Mouse (Mus musculus): ENCODE measurements around the gene Zfp638. TPM values are rescaled to one million over a fixed set of nuclear protein-coding genes. Genes with fewer than 3 reads are reported as not detected.
"Not testable (repeated sequence)": the region's sequence is repeated elsewhere in the genome, so short reads cannot be mapped to it uniquely, and the experiment has no call there.

Zfp638 gene
- polyA plus RNA-seq (2014; fragmentation: Nextera tagmentation; extraction: Ambion mirVana) = 102 and 120 TPM in 2 replicates

- H3K4me2 ChIP-seq = peak within 1 kb of the TSS; percentile 88
- ATAC-seq (ENCODE audit: low FRiP score) = peak; percentile 98
- H3K27me3 ChIP-seq (ENCODE audit: control insufficient read depth, insufficient read depth, low read length) = no peaks in the 10 kb centered on the region; the same call in 1 of the 2 replicates
- under 1% methylated on average over 50 of the region's 50 CpGs for WGBS
- peak; percentile 100 for DNase-seq (ENCODE audit: low spot score, missing footprints)
- H3K9me3 ChIP-seq (ENCODE audit: control insufficient read depth, low read length) = no peaks in the 10 kb centered on the region
- H3K36me3 ChIP-seq (ENCODE audit: control insufficient read depth, insufficient read depth, low read length) = no peaks in the 10 kb centered on the region
- peak within 1 kb of the TSS; percentile 63 for H3K9ac ChIP-seq (ENCODE audit: low read length)
- no peak within 1 kb of the TSS for H3K27ac ChIP-seq (ENCODE audit: low read depth, low read length)
- H3K4me3 ChIP-seq (ENCODE audit: low read depth, low read length) = peak within 1 kb of the TSS; percentile 60
- H3K4me1 ChIP-seq (ENCODE audit: control insufficient read depth, insufficient read depth, low read length) = peaks cover 2% of the 10 kb centered on the region; the same call in 1 of the 2 replicates
These were observed at the start of gene Zfp638 for GRCm38 (mm10) chr6:83866954-83867597. Gene Zfp638 (plus strand): TSS chr6:83867109.

- DNase-seq (ENCODE audit: low spot score, missing footprints) (no peak), ATAC-seq (ENCODE audit: low FRiP score) (no peak)
- Histone ChIP-seq H3K4me1 (ENCODE audit: control insufficient read depth, insufficient read depth, low read length) (no peaks in the 10 kb centered on the region), H3K9me3 (ENCODE audit: control insufficient read depth, low read length) (no peaks in the 10 kb centered on the region), H3K9ac (ENCODE audit: low read length) (no peak overlapping the region), H3K4me3 (ENCODE audit: low read depth, low read length) (no peak overlapping the region), H3K4me2 (no peak overlapping the region), H3K27me3 (ENCODE audit: control insufficient read depth, insufficient read depth, low read length) (no peaks in the 10 kb centered on the region), H3K27ac (ENCODE audit: low read depth, low read length) (no peak overlapping the region), H3K36me3 (ENCODE audit: control insufficient read depth, insufficient read depth, low read length) (peaks cover 2% of the 10 kb centered on the region; the same call in 1 of the 2 replicates)
- WGBS = 82% methylated on average over 1 of the region's 1 CpGs
These were observed 47.9 kb upstream of the Zfp638 start for GRCm38 (mm10) chr6:83818996-83819395.

GRCm38 (mm10) chr6:83820727-83821515, 46.0 kb upstream of the Zfp638 start:
- Histone ChIP-seq H3K4me3 (ENCODE audit: low read depth, low read length) (no peak overlapping the region), H3K4me2 (no peak overlapping the region), H3K4me1 (ENCODE audit: control insufficient read depth, insufficient read depth, low read length) (no peaks in the 10 kb centered on the region), H3K36me3 (ENCODE audit: control insufficient read depth, insufficient read depth, low read length) (no peaks in the 10 kb centered on the region; the same call in 1 of the 2 replicates), H3K27ac (ENCODE audit: low read depth, low read length) (no peak overlapping the region), H3K27me3 (ENCODE audit: control insufficient read depth, insufficient read depth, low read length) (no peaks in the 10 kb centered on the region), H3K9me3 (ENCODE audit: control insufficient read depth, low read length) (no peaks in the 10 kb centered on the region), H3K9ac (ENCODE audit: low read length) (no peak overlapping the region)
- ATAC-seq (ENCODE audit: low FRiP score) = no peak
- WGBS = 90% methylated on average over 2 of the region's 2 CpGs
- DNase-seq (ENCODE audit: low spot score, missing footprints) = no peak

- ATAC-seq (ENCODE audit: low FRiP score) (no peak), DNase-seq (ENCODE audit: low spot score, missing footprints) (no peak)
- H3K4me3 ChIP-seq (ENCODE audit: low read depth, low read length) = no peak overlapping the region
- H3K27me3 ChIP-seq (ENCODE audit: control insufficient read depth, insufficient read depth, low read length) = no peaks in the 10 kb centered on the region
- no peaks in the 10 kb centered on the region for H3K36me3 ChIP-seq (ENCODE audit: control insufficient read depth, insufficient read depth, low read length)
- H3K4me2 ChIP-seq = no peak overlapping the region
- 81% methylated on average over 2 of the region's 2 CpGs for WGBS
- no peak overlapping the region for H3K9ac ChIP-seq (ENCODE audit: low read length)
- H3K27ac ChIP-seq (ENCODE audit: low read depth, low read length) = no peak overlapping the region
- H3K4me1 ChIP-seq (ENCODE audit: control insufficient read depth, insufficient read depth, low read length) = no peaks in the 10 kb centered on the region
- no peaks in the 10 kb centered on the region for H3K9me3 ChIP-seq (ENCODE audit: control insufficient read depth, low read length)
These were observed 45.1 kb upstream of the Zfp638 start for GRCm38 (mm10) chr6:83821856-83822255.

- H3K9me3 ChIP-seq (ENCODE audit: control insufficient read depth, low read length) = no peaks in the 10 kb centered on the region
- ATAC-seq (ENCODE audit: low FRiP score) (no peak; the same call in 1 of the 2 replicates), DNase-seq (ENCODE audit: low spot score, missing footprints) (no peak)
- H3K4me3 ChIP-seq (ENCODE audit: low read depth, low read length) = peak overlapping the region; percentile 60
- peak overlapping the region; percentile 80 for H3K9ac ChIP-seq (ENCODE audit: low read length)
- H3K4me1 ChIP-seq (ENCODE audit: control insufficient read depth, insufficient read depth, low read length) = peaks cover 3% of the 10 kb centered on the region; the same call in 1 of the 2 replicates
- WGBS = 1% methylated on average over 35 of the region's 35 CpGs
- peak overlapping the region; percentile 49 for H3K27ac ChIP-seq (ENCODE audit: low read depth, low read length)
- H3K27me3 ChIP-seq (ENCODE audit: control insufficient read depth, insufficient read depth, low read length) = no peaks in the 10 kb centered on the region
- no peaks in the 10 kb centered on the region for H3K36me3 ChIP-seq (ENCODE audit: control insufficient read depth, insufficient read depth, low read length)
- peak overlapping the region; percentile 81 for H3K4me2 ChIP-seq
These were observed 35.8 kb upstream of the Zfp638 start for GRCm38 (mm10) chr6:83830941-83831605.

- H3K4me1 ChIP-seq (ENCODE audit: control insufficient read depth, insufficient read depth, low read length) = peaks cover 3% of the 10 kb centered on the region; the same call in 1 of the 2 replicates
- WGBS = under 1% methylated on average over 28 of the region's 37 CpGs
- no peaks in the 10 kb centered on the region for H3K9me3 ChIP-seq (ENCODE audit: control insufficient read depth, low read length)
- peak; percentile 99 for ATAC-seq (ENCODE audit: low FRiP score)
- H3K27me3 ChIP-seq (ENCODE audit: control insufficient read depth, insufficient read depth, low read length) = no peaks in the 10 kb centered on the region
- H3K4me3 ChIP-seq (ENCODE audit: low read depth, low read length) = peak within 1 kb of the TSS; percentile 60
- peak; percentile 99 for DNase-seq (ENCODE audit: low spot score, missing footprints)
- peak within 1 kb of the TSS; percentile 80 for H3K9ac ChIP-seq (ENCODE audit: low read length)
- no peaks in the 10 kb centered on the region for H3K36me3 ChIP-seq (ENCODE audit: control insufficient read depth, insufficient read depth, low read length)
- H3K27ac ChIP-seq (ENCODE audit: low read depth, low read length) = peak within 1 kb of the TSS; percentile 49
- peak within 1 kb of the TSS; percentile 81 for H3K4me2 ChIP-seq
These were observed 35.2 kb upstream of the Zfp638 start, which contains the start of gene Paip2b for GRCm38 (mm10) chr6:83831606-83832123. Gene Paip2b (minus strand): TSS chr6:83831741.

GRCm38 (mm10) chr6:83832393-83832792, 34.5 kb upstream of the Zfp638 start:
- H3K4me1 ChIP-seq (ENCODE audit: control insufficient read depth, insufficient read depth, low read length); H3K9ac ChIP-seq (ENCODE audit: low read length); ATAC-seq (ENCODE audit: low FRiP score); DNase-seq (ENCODE audit: low spot score, missing footprints); H3K4me3 ChIP-seq (ENCODE audit: low read depth, low read length); H3K27me3 ChIP-seq (ENCODE audit: control insufficient read depth, insufficient read depth, low read length); H3K9me3 ChIP-seq (ENCODE audit: control insufficient read depth, low read length); H3K27ac ChIP-seq (ENCODE audit: low read depth, low read length); H3K36me3 ChIP-seq (ENCODE audit: control insufficient read depth, insufficient read depth, low read length): not testable (repeated sequence)
- peak overlapping the region; percentile 44 for H3K4me2 ChIP-seq
- 70% methylated on average over 1 of the region's 1 CpGs for WGBS

- Histone ChIP-seq H3K4me1 (ENCODE audit: control insufficient read depth, insufficient read depth, low read length) (no peaks in the 10 kb centered on the region), H3K27me3 (ENCODE audit: control insufficient read depth, insufficient read depth, low read length) (no peaks in the 10 kb centered on the region), H3K27ac (ENCODE audit: low read depth, low read length) (no peak overlapping the region), H3K4me2 (no peak overlapping the region), H3K9me3 (ENCODE audit: control insufficient read depth, low read length) (no peaks in the 10 kb centered on the region), H3K36me3 (ENCODE audit: control insufficient read depth, insufficient read depth, low read length) (no peaks in the 10 kb centered on the region), H3K4me3 (ENCODE audit: low read depth, low read length) (no peak overlapping the region), H3K9ac (ENCODE audit: low read length) (no peak overlapping the region)
- DNase-seq (ENCODE audit: low spot score, missing footprints) = no peak
- 90% methylated on average over 2 of the region's 2 CpGs for WGBS
- ATAC-seq (ENCODE audit: low FRiP score) = no peak
These were observed 30.1 kb upstream of the Zfp638 start for GRCm38 (mm10) chr6:83836826-83837225.
